Mouse (Mus musculus) spleen, adult 2 months (tissue): ENCODE results near the gene Tmco5. TPM values are rescaled to one million over a fixed set of nuclear protein-coding genes. Genes with fewer than 3 reads are reported as not detected.

Source experiments
- DNase-seq, 2 experiments: peaks; one replicate each; pipeline versions ENCODE4 v3.0.0 to v3.0.0-alpha.2; 2012 to 2021; ENCODE audit warnings: low spot score in 2 of 2, low read depth in 1 of 2
- H3K27ac ChIP-seq: fragments of 200-500 bp; 2 replicates; pipeline ENCODE4 v1.5.1; 2012; ENCODE audit warnings: low read length, inconsistent platforms; ENCODE audit not compliant: insufficient read depth
- H3K27me3 ChIP-seq: fragments of 200-500 bp; 2 replicates; pipeline ENCODE4 v1.6.1; 2012; ENCODE audit warnings: mild to moderate bottlenecking, moderate library complexity, low read length, inconsistent platforms; ENCODE audit not compliant: control insufficient read depth, insufficient read depth
- H3K36me3 ChIP-seq: fragments of 200-500 bp; 2 replicates; pipeline ENCODE4 v1.6.1; 2012; ENCODE audit warnings: mild to moderate bottlenecking, low read length, inconsistent platforms; ENCODE audit not compliant: control insufficient read depth, insufficient read depth
- H3K4me1 ChIP-seq: fragments of 200-500 bp; 2 replicates; pipeline ENCODE4 v1.6.1; 2011; ENCODE audit warnings: inconsistent platforms; ENCODE audit not compliant: control insufficient read depth, insufficient read depth, insufficient read length
- H3K4me3 ChIP-seq: fragments of 200-500 bp; 2 replicates; pipeline ENCODE4 v1.5.1; 2011; ENCODE audit warnings: mild to moderate bottlenecking, inconsistent platforms; ENCODE audit not compliant: insufficient read depth, insufficient read length; ENCODE audit errors: extremely low read depth
- CTCF ChIP-seq: fragments of 200-500 bp; IDR thresholded peaks from 2 replicates; pipeline ENCODE4 v1.5.1; 2011; ENCODE audit warnings: mild to moderate bottlenecking, inconsistent platforms; ENCODE audit not compliant: insufficient read depth, insufficient read length, insufficient replicate concordance; ENCODE audit errors: extremely low read depth
- POLR2A ChIP-seq: fragments of 200-500 bp; IDR thresholded peaks from 2 replicates; pipeline ENCODE4 v1.6.1; 2011; ENCODE audit warnings: low read depth, low read length, inconsistent platforms
- WGBS: fragments of 180-500 bp; shearing (Covaris S2); methylation state at CpG from one replicate; pipeline ENCODE4 v1.1.7; 2018; 5-methylcytosine and 5-hydroxymethylcytosine counted together
- polyA plus RNA-seq: library from polyadenylated mRNA; depleted of rRNA; stranded (reverse); fragments of >200 nt; gene quantifications from 2 replicates; pipeline ENCODE4 v1.2.3, GENCODE M21; 2012; rRNA removed

The Tmco5 gene
- polyA plus RNA-seq, 1 experiment: not detected

GRCm38 (mm10) chr2:116936371-116936770 lies 57.9 kb downstream of the Tmco5 start:
- H3K4me3 ChIP-seq: no peak overlapping the region
- DNase-seq: no peak
- no peaks in the 10 kb centered on the region for H3K36me3 ChIP-seq
- WGBS: 74% methylated on average over 2 of the region's 2 CpGs
- H3K27ac ChIP-seq: no peak overlapping the region
- no peaks in the 10 kb centered on the region for H3K27me3 ChIP-seq
- H3K4me1 ChIP-seq: no peaks in the 10 kb centered on the region
- TF ChIP-seq POLR2A: no peak
- TF ChIP-seq CTCF: no peak

GRCm38 (mm10) chr2:116937166-116937565 lies 58.7 kb downstream of the Tmco5 start:
- H3K27me3 ChIP-seq: no peaks in the 10 kb centered on the region
- H3K27ac ChIP-seq: no peak overlapping the region
- no peaks in the 10 kb centered on the region for H3K36me3 ChIP-seq
- 85% methylated on average over 1 of the region's 1 CpGs for WGBS
- H3K4me3 ChIP-seq: no peak overlapping the region
- no peaks in the 10 kb centered on the region for H3K4me1 ChIP-seq
- no peak for DNase-seq
- no peak for TF ChIP-seq CTCF
- no peak for TF ChIP-seq POLR2A

- Histone ChIP-seq H3K27me3 (no peaks in the 10 kb centered on the region), H3K4me3 (no peak overlapping the region), H3K4me1 (no peaks in the 10 kb centered on the region; the same call in 1 of the 2 replicates), H3K27ac (no peak overlapping the region), H3K36me3 (no peaks in the 10 kb centered on the region)
- TF ChIP-seq CTCF (no peak), POLR2A (no peak)
- no peak for DNase-seq
- WGBS: 85% methylated on average over 3 of the region's 3 CpGs
These were observed 63.3 kb downstream of the Tmco5 start for GRCm38 (mm10) chr2:116941816-116942215.

Other genes starting within 250 kb of the Tmco5 start
- gene Spred1, start 242.7 kb downstream of the Tmco5 start, polyA plus RNA-seq: 2.2 and 2.9 TPM in 2 replicates